Mouse (Mus musculus) large intestine, adult 2 months (tissue): ENCODE measurements around the gene Tacr2. TPM values are rescaled to one million over a fixed set of nuclear protein-coding genes. Genes with fewer than 3 reads are reported as not detected.

Experiments used
- DNase-seq: peaks from one replicate; pipeline ENCODE4 v3.0.0-alpha.2; 2012; ENCODE audit warnings: low read depth, low spot score
- WGBS: fragments of 180-500 bp; shearing (Covaris S2); methylation state at CpG from one replicate; pipeline ENCODE4 v1.1.7; 2018; 5-methylcytosine and 5-hydroxymethylcytosine counted together
- polyA plus RNA-seq: library from polyadenylated mRNA; depleted of rRNA; stranded (reverse); fragments of >200 nt; gene quantifications from 2 replicates; pipeline ENCODE4 v1.2.3, GENCODE M21; 2012; rRNA removed

Gene Tacr2
- polyA plus RNA-seq, 1 experiment, result 2.5 TPM

- WGBS, result 78% methylated on average over 4 of the region's 4 CpGs
- no peak for DNase-seq
These were observed 41.9 kb downstream of the Tacr2 start for GRCm38 (mm10) chr10:62294112-62294511.

- no peak for DNase-seq
- WGBS, result 78% methylated on average over 23 of the region's 26 CpGs
These were observed 44.0 kb downstream of the Tacr2 start for GRCm38 (mm10) chr10:62296086-62296872.

GRCm38 (mm10) chr10:62300006-62300827, 48.0 kb downstream of the Tacr2 start:
- DNase-seq, result no peak
- 37% methylated on average over 23 of the region's 23 CpGs for WGBS

- DNase-seq, result no peak
- 49% methylated on average over 6 of the region's 6 CpGs for WGBS
These were observed 52.9 kb downstream of the Tacr2 start for GRCm38 (mm10) chr10:62305090-62305489.

- WGBS, result 61% methylated on average over 3 of the region's 3 CpGs
- DNase-seq, result no peak
These were observed 54.2 kb downstream of the Tacr2 start for GRCm38 (mm10) chr10:62306483-62306882.

GRCm38 (mm10) chr10:62308896-62309491, 56.8 kb downstream of the Tacr2 start:
- 90% methylated on average over 11 of the region's 11 CpGs for WGBS

GRCm38 (mm10) chr10:62309593-62309992, 57.4 kb downstream of the Tacr2 start:
- 95% methylated on average over 5 of the region's 5 CpGs for WGBS
- DNase-seq, result no peak

More at GRCm38 (mm10) chr10:62308896-62309491, 56.8 kb downstream of the Tacr2 start:
- DNase-seq, result no peak

- WGBS, result 82% methylated on average over 10 of the region's 10 CpGs
- no peak for DNase-seq
These were observed 58.2 kb downstream of the Tacr2 start for GRCm38 (mm10) chr10:62310259-62311039.

- DNase-seq, result no peak
- 16% methylated on average over 6 of the region's 6 CpGs for WGBS
These were observed 59.2 kb downstream of the Tacr2 start for GRCm38 (mm10) chr10:62311464-62311863.

- 80% methylated on average over 10 of the region's 10 CpGs for WGBS
- DNase-seq, result no peak
These were observed 60.9 kb downstream of the Tacr2 start for GRCm38 (mm10) chr10:62313140-62313539.

GRCm38 (mm10) chr10:62313885-62314424, 61.7 kb downstream of the Tacr2 start:
- WGBS, result 55% methylated on average over 15 of the region's 15 CpGs
- no peak for DNase-seq

Other genes with a start within 250 kb of the Tacr2 start
- gene Neurog3, start 119.3 kb upstream of the Tacr2 start, polyA plus RNA-seq, result 2.4 and 3.0 TPM in 2 replicates
- gene Fam241b, start 108.5 kb upstream of the Tacr2 start, polyA plus RNA-seq, result 17.9 and 21.8 TPM in 2 replicates
- gene Tspan15, start 21.2 kb upstream of the Tacr2 start, polyA plus RNA-seq, result 223 and 259 TPM in 2 replicates
- gene Hk1, start 127.5 kb downstream of the Tacr2 start, polyA plus RNA-seq, result 9.7 and 10.5 TPM in 2 replicates
- gene Hkdc1, start 170.1 kb downstream of the Tacr2 start, polyA plus RNA-seq, result 60.3 and 131 TPM in 2 replicates
- gene 4930507D05Rik, start 197.1 kb downstream of the Tacr2 start, polyA plus RNA-seq, result 0.06 TPM in 1 of 2 replicates, not detected in the other
- 18.4 and 22.0 TPM in 2 replicates for gene Supv3l1, start 197.3 kb downstream of the Tacr2 start, polyA plus RNA-seq
- 12.2 and 13.0 TPM in 2 replicates for gene Vps26a, start 234.4 kb downstream of the Tacr2 start, polyA plus RNA-seq